Mouse (Mus musculus) gastrocnemius, adult 8-10 months (tissue): ENCODE data around the gene Myh6. TPM values are rescaled to one million over a fixed set of nuclear protein-coding genes. Genes with fewer than 3 reads are reported as not detected.
"Not testable (repeated sequence)": the region's sequence is repeated elsewhere in the genome, so short reads cannot be mapped to it uniquely, and the experiment has no call there.

Experiments used
- DNase-seq, 2 experiments: peaks; one replicate each; pipeline ENCODE4 v3.0.0; 2022; ENCODE audit warnings: low spot score in 2 of 2
- total RNA-seq, 4 experiments: library from RNA; stranded (reverse); gene quantifications; 2 replicates each; pipeline ENCODE4 v1.2.4; 2022

Myh6 gene
- total RNA-seq: 100 to 1,000 TPM; 106 to 159 (median 128) TPM

DNA sequence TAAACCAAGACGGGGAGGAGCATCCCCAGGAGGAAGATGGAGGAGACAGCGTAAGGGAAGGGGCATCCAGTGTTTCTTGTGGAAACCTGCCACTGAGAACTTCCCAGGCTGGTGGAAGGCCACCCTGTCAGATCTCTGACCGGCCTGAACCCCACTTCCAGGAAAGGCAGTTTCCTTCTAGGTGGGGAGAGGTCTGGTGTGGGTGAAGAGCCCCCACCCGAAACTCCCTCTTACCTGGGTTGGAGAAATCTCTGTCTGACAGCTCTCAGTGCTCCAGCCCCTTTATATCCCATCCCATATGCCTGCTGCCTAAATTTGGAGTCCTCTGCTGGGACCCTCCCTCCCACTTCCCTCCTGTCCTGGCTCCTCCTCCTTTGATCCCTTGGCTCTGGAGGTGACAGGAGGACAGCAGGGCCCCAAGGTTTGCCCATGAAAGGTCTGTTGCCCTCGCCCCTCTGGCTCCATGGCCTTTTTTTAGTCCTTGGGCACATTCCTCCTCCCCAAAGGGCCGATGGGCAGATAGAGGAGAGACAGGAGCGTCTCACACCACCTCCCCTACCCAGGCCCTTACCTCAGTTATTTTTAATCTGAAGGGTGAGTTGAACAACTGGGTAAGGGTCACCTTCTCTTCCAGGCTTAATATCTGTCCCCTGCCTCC, at the start of gene Myh6:
Gene Myh6 (minus strand): TSS at position 608 of the 658 bp plus-strand sequence.
- DNase-seq: no peak

DNA sequence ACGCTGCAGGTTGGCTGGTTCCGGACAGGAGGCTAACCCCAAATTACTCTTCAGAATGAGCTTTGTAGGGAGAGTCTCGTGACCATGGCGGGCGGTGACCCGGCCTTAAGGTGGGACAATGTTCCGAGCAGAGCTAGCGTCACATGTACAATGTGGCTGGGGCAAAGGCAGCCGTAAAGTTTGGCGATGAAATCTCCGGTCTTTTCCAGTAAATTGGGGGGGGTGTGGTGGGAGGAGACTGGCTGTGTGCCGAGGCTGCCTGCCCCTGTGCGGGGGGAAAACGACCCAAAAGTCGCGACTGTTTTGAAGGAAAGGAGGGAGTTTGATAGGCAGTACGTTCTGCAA, 49.0 kb upstream of the Myh6 start:
- DNase-seq: no peak

DNA sequence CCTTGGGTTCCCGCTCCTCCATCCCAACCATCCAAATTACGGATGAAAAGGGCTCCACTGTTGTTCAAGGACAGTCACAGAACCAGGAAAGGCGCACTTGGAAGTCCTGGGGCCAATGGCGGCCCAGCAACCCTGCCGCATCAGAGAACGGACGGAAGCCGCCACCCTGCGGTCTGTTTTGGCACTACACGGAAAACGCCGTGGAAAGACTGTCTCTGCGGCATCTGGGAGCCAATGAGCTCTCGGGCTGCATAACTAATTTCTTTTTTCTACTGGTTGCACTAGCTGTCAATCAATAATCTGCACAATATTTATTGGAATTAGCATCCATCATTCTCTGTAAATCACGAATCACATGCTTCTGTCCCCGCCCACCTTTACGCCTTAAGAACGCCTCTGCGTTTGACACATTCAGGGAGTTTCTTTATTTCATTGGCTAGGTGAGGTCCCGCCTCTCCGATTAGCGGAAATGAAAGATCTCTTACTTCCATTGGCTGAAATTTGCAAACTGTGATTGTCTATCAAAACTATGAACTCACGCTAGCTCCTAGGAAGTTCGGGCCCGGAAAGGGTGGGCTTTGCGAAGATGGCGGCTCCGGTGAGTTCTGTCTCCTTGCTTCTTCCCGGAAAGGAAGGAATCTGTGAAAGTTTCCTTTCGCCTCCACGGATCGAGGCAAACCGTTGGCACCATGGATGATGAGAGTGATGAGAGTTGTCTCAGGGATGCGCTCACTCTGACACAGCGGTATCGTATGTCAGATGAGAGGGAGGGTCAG, 48.5 kb upstream of the Myh6 start, which contains the start of gene Ngdn:
Gene Ngdn (plus strand): TSS at position 464 of the 776 bp plus-strand sequence.
- DNase-seq: peak; percentile 95 to 98

DNA sequence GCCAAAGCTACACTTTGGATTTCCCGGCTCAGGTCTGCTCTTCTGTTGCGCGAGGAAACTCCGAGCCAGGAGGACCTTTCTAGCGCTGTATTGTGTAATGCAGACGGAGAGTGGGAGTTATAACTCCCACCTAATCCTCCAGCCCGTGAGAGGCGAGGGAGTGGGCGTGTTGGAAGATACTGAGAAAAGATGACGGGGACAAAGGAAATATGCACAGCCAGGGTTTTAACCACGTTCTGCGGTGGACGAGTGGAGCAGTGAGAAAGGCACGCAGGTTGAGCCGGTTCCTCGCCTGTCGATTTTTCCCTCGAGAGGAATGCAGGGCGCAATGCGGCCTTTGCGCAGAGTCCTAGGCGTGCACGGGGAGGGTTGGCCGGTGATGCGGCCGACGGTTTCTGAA, 47.9 kb upstream of the Myh6 start:
- peak in 1 of 2 experiments; percentile 13 for DNase-seq

- DNase-seq: no peak
Measured at GRCm38 (mm10) chr14:55011116-55011515, 44.4 kb upstream of the Myh6 start.

- no peak for DNase-seq
Measured at GRCm38 (mm10) chr14:55008417-55008816, 41.7 kb upstream of the Myh6 start.

GRCm38 (mm10) chr14:55007120-55007908, 40.6 kb upstream of the Myh6 start:
- no peak for DNase-seq

- no peak for DNase-seq
Measured at GRCm38 (mm10) chr14:55006541-55006940, 39.8 kb upstream of the Myh6 start.

- DNase-seq: no peak
Measured at GRCm38 (mm10) chr14:55005967-55006366, 39.2 kb upstream of the Myh6 start.

- no peak for DNase-seq
Measured at GRCm38 (mm10) chr14:55005506-55005905, 38.8 kb upstream of the Myh6 start.

GRCm38 (mm10) chr14:55003878-55004855, 37.4 kb upstream of the Myh6 start:
- no peak for DNase-seq

DNA sequence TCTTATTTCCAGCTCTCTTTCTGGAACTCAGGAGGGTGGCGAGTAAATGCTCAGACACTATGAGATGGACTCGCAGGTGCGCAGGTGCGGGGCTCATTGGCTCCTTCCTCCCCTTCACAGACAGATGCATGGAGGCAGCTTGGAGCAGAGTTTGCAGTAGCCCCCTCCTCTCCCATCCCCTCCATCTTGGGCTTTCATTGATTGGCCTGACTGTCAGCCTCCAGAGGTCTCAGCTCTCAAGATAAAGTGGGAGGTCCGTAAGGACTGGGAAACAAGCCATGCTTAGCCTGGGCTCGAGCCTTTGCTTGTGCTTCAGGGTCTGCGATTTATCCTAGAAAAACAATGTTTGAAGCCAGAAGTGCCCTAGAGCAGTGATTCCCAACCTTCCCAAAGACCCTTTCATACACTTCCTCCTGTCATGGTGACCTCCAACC, 36.0 kb upstream of the Myh6 start:
- DNase-seq: no peak

DNA sequence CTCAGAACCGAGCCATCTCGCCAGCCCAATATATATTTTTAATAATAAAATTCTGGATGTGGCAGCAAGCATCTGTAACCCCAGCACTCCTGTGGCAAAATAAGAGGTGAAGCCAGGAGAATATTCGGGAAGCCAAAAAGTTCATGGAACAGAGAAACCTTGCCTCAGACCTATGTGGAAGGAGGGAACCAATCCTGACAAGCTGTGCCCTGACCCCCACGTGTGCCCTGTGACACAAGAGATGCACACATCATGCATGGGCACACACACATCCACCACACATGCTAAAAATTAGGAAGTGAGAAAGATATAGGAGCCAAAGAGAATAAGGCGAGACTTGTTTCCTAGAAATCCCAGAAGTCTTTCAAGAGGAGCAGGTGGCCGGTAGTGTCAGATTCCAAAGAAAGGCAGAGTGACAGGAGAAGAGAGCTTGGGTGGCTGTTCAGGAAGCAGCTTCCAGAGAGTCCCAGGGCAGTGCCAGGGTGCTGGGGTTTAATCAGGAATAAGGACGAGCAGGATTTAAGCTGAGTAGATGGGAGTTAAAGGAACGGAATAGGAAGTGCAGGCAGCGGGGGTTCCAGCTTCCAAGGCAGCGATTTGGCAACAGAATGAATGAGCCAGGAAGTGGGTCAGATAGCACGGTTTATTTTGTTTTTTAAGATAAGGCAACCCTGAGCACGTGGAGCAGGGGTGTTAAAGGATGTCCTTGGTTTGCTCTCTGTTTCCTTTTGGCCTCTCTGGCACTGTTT, 35.4 kb upstream of the Myh6 start:
- no peak for DNase-seq

DNA sequence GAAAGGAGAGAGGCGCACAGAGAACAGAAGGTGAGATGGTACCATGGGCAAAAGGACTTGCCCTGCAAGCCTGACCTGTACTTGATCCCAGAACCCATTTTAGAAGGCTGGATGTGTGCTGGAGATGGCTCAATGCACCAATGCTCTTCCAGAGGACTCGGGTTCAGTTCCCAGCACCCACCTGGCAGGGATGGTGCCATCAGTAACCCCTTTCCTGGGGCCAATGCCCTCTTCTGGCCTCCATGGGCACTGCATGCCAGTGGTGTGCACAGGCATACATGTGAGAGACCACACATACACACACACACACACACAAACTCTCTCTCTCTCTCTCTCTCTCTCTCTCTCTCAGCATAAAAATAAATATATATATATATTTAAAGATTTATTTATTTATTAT, 34.7 kb upstream of the Myh6 start:
- no peak for DNase-seq

GRCm38 (mm10) chr14:55000814-55001213, 34.1 kb upstream of the Myh6 start:
- no peak for DNase-seq

DNA sequence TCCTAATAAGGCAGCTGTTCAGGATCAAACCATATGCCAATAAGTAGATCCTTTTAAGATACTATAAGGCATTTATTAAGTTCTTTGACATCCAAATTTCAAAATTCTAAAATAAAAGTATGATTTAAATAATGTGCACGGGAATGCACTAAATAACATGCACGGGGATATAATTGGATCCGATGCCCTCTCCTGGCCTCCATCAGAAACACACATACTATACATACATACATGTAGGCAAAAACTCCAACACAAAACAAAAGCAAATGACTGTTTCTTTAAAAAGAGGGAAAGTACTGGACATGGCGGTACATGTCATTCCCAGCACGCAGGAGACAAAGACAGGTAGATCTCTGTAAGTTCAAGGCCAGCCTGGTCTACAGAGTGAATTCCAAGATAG, 33.1 kb upstream of the Myh6 start:
- DNase-seq: not testable (repeated sequence)

DNA sequence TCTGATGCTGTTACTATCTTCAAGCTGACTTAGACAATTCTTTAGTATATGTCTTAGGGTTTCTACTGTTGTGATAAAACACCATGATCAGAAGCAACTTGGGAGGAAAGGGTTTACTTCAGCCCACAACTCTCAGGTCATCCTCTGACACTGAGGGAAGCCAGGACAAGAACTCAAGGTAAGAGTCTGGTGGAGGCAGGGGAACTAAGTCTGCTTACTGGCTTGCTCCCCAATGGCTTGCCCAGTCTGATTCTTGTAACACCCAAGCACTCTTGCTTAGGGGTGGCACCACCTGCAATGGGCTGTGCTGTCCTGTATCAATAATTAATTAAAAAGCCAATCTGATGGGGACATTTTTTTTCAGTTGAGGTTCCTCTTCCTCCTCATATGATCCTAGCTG, 32.0 kb upstream of the Myh6 start:
- DNase-seq: no peak

DNA sequence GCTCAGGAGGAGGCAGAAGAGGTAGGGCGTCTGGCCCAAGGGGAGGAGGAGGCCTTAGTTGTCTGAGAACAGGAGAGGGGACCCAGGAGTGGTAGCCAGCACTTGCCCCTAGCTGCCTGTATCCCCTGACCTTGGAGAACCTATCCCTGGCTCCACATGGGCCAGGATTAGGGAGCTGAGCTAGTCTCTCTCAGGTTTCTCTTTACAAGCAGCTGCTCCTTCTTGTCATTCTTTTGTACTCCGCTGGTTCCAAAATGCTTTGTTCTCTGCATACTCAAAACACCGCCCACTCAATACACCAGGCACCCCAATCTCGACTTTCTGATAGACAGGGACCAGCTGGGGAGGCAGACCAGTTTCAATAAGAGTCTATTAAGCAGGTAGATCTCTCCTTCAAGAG, 30.6 kb upstream of the Myh6 start:
- DNase-seq: no peak

- no peak for DNase-seq
Measured at GRCm38 (mm10) chr14:54996793-54997192, 30.1 kb upstream of the Myh6 start.

GRCm38 (mm10) chr14:54995457-54996138, 28.9 kb upstream of the Myh6 start:
- DNase-seq: no peak
